ENCODE assay signal across 8 mouse cellular contexts in genomic region chr4:147425615-147426347, GRCm38 (mm10).
DNase-seq lines count a peak whose midpoint lies in the region; ATAC-seq and TF ChIP-seq lines count a peak whose summit lies in the region.
"Not testable (repeated sequence)": the region's sequence is repeated elsewhere in the genome, so short reads cannot be mapped to it uniquely, and the experiment has no call there.

No protein-coding gene starts in this region.

- H3K36me3 ChIP-seq in hindbrain, embryonic 13.5 days; kidney, embryonic 15.5 days; liver, embryonic 14.5 days (replicated peaks; ENCODE audit: control insufficient read depth, insufficient read depth, low read depth); midbrain, embryonic 11.5 days (ENCODE audit: control insufficient read depth, insufficient read depth, low read length); stomach, embryonic 14.5 days (ENCODE audit: control insufficient read depth, insufficient read depth, low read length): not testable (repeated sequence)

- not testable (repeated sequence) for H3K27ac ChIP-seq in gastrocnemius, adult 2 months; hindbrain, embryonic 13.5 days; kidney, embryonic 15.5 days; liver, embryonic 14.5 days; midbrain, embryonic 11.5 days (ENCODE audit: low read depth, low read length); stomach, embryonic 14.5 days (ENCODE audit: low read length)

- not testable (repeated sequence) for H3K4me2 ChIP-seq in hindbrain, embryonic 13.5 days; kidney, embryonic 15.5 days; liver, embryonic 14.5 days (ENCODE audit: low read depth); midbrain, embryonic 11.5 days; stomach, embryonic 14.5 days (replicated peaks; ENCODE audit: low read depth, low read length)

- H3K9me3 ChIP-seq in hindbrain, embryonic 13.5 days = peaks cover 43% of the 10 kb centered on the region
- H3K9me3 ChIP-seq in kidney, embryonic 15.5 days (replicated peaks) = peaks cover 42% of the 10 kb centered on the region
- not testable (repeated sequence) for H3K9me3 ChIP-seq in liver, embryonic 14.5 days (ENCODE audit: control insufficient read depth, low read length)
- peaks cover 44% of the 10 kb centered on the region for H3K9me3 ChIP-seq in midbrain, embryonic 11.5 days (ENCODE audit: control insufficient read depth, low read length)
- H3K9me3 ChIP-seq in stomach, embryonic 14.5 days (ENCODE audit: control insufficient read depth, low read depth, low read length) = peaks cover 33% of the 10 kb centered on the region

- DNase-seq in ES-CJ7 (ENCODE audit: low read depth, low spot score) = peak; percentile 60
- DNase-seq in gastrocnemius, adult 2 months; liver, embryonic 14.5 days (ENCODE audit: low read depth in 3 of 3, low spot score in 3 of 3): not testable (repeated sequence)
- DNase-seq in midbrain, embryonic 11.5 days (ENCODE audit: low spot score, missing footprints) = peak; percentile 87

- peak; percentile 51 for TF ChIP-seq CTCF in gastrocnemius, adult 2 months (IDR thresholded peaks at IDR 0.05)
- peak; percentile 12; the same call in 1 of the 2 replicates for TF ChIP-seq CTCF in liver, embryonic 14.5 days (IDR thresholded peaks at IDR 0.05; ENCODE audit: low read depth)

- intact Hi-C loops in gastrocnemius, adult 2 months (cut with DNase I) = not testable (repeated sequence)

- 58% methylated on average over 5 of the region's 5 CpGs for WGBS in hindbrain, embryonic 13.5 days
- 51% methylated on average over 5 of the region's 5 CpGs for WGBS in kidney, embryonic 15.5 days
- WGBS in liver, embryonic 14.5 days (ENCODE audit: insufficient replicate concordance) = 29% methylated on average over 5 of the region's 5 CpGs
- 53% methylated on average over 5 of the region's 5 CpGs for WGBS in midbrain, embryonic 11.5 days
- WGBS in stomach, embryonic 14.5 days = 50% methylated on average over 5 of the region's 5 CpGs

- H3K27me3 ChIP-seq in hindbrain, embryonic 13.5 days; kidney, embryonic 15.5 days; liver, embryonic 14.5 days (ENCODE audit: control insufficient read depth, insufficient read depth, low read length); midbrain, embryonic 11.5 days (ENCODE audit: control insufficient read depth, insufficient read depth, low read length); stomach, embryonic 14.5 days (ENCODE audit: control insufficient read depth, insufficient read depth, low read length): not testable (repeated sequence)

- ATAC-seq in cerebellum, adult (ENCODE audit: insufficient number of reproducible peaks, low FRiP score, low TSS enrichment) = peak; percentile 16; the same call in 1 of the 2 replicates
- peak; percentile 18; the same call in 1 of the 2 replicates for ATAC-seq in hindbrain, embryonic 13.5 days (ENCODE audit: low FRiP score)
- ATAC-seq in kidney, embryonic 15.5 days (replicated peaks; ENCODE audit: low FRiP score) = peak; percentile 14; the same call in 1 of the 2 replicates
- peak; percentile 11; the same call in 1 of the 2 replicates for ATAC-seq in liver, embryonic 14.5 days (ENCODE audit: insufficient read depth)
- ATAC-seq in midbrain, embryonic 11.5 days (ENCODE audit: low FRiP score) = peak; percentile 13; the same call in 1 of the 2 replicates
- ATAC-seq in stomach, embryonic 14.5 days (ENCODE audit: insufficient number of reproducible peaks, insufficient read depth, low FRiP score, low read depth) = 0 out of 2 replicates have a peak, but pooled peaks have one; percentile 26

- H3K4me3 ChIP-seq in gastrocnemius, adult 2 months; hindbrain, embryonic 13.5 days; kidney, embryonic 15.5 days (replicated peaks); liver, embryonic 14.5 days (ENCODE audit: insufficient read depth in 1 of 2, low read depth in 2 of 2, low read length in 2 of 2); midbrain, embryonic 11.5 days (ENCODE audit: low read depth, low read length); stomach, embryonic 14.5 days (ENCODE audit: low read depth, low read length): not testable (repeated sequence)

- H3K9ac ChIP-seq in hindbrain, embryonic 13.5 days; kidney, embryonic 15.5 days; liver, embryonic 14.5 days (replicated peaks); midbrain, embryonic 11.5 days (ENCODE audit: low read length); stomach, embryonic 14.5 days (replicated peaks; ENCODE audit: low read depth, low read length): not testable (repeated sequence)

- not testable (repeated sequence) for H3K4me1 ChIP-seq in hindbrain, embryonic 13.5 days (replicated peaks); kidney, embryonic 15.5 days; liver, embryonic 14.5 days (replicated peaks; ENCODE audit: control insufficient read depth in 2 of 2, insufficient read depth in 2 of 2, low read length in 1 of 2); midbrain, embryonic 11.5 days (ENCODE audit: control insufficient read depth, insufficient read depth, low read length); stomach, embryonic 14.5 days (ENCODE audit: control insufficient read depth, insufficient read depth, low read length)

- TF ChIP-seq EP300 in liver, embryonic 14.5 days (IDR thresholded peaks at IDR 0.05; ENCODE audit: low read depth) = not testable (repeated sequence)
